Mouse (Mus musculus): ENCODE data around the gene Rin1.

- TF ChIP-seq POLR2A (IDR thresholded peaks at IDR 0.05; ENCODE audit: low read depth, low read length) (no peak), CTCF (IDR thresholded peaks at IDR 0.05; ENCODE audit: borderline replicate concordance, insufficient read depth, low read length) (no peak)
These were observed 13.7 kb upstream of the Rin1 start for GRCm38 (mm10) chr19:5036577-5036976.

Data from embryonic fibroblast, embryonic 13.5 days (primary cell).